Mouse (Mus musculus) urinary bladder, adult 2 months (tissue): ENCODE measurements around the gene Timm8a1. TPM values are rescaled to one million over a fixed set of nuclear protein-coding genes. Genes with fewer than 3 reads are reported as not detected.

Experiments
- DNase-seq: peaks from one replicate; pipeline ENCODE4 v3.0.0; 2022; ENCODE audit warnings: low spot score
- polyA plus RNA-seq: library from polyadenylated mRNA; depleted of rRNA; stranded (reverse); fragments of >200 nt; gene quantifications from 2 replicates; pipeline ENCODE4 v1.2.3, GENCODE M21; 2012; rRNA removed

Timm8a1 gene
- polyA plus RNA-seq, 1 experiment = 8.6 TPM

GRCm38 (mm10) chrX:134525260-134525659 is 16.4 kb downstream of the Timm8a1 start:
- DNase-seq = no peak

GRCm38 (mm10) chrX:134523772-134524171 is 17.9 kb downstream of the Timm8a1 start:
- DNase-seq = no peak

- no peak for DNase-seq
These were observed 32.2 kb downstream of the Timm8a1 start for GRCm38 (mm10) chrX:134509473-134509872.

GRCm38 (mm10) chrX:134507977-134508376 is 33.7 kb downstream of the Timm8a1 start:
- no peak for DNase-seq

GRCm38 (mm10) chrX:134500651-134501050 is 41.0 kb downstream of the Timm8a1 start:
- no peak for DNase-seq

Other genes starting within 250 kb of the Timm8a1 start
- 0.61 and 0.83 TPM in 2 replicates for gene Tmem35a, start 246.6 kb downstream of the Timm8a1 start, polyA plus RNA-seq
- 0.87 and 0.93 TPM in 2 replicates for gene Cenpi, start 233.8 kb downstream of the Timm8a1 start, polyA plus RNA-seq
- gene Drp2, start 137.3 kb downstream of the Timm8a1 start, polyA plus RNA-seq = 1.5 TPM in 2 replicates
- gene Taf7l, start 65.4 kb downstream of the Timm8a1 start, polyA plus RNA-seq = not detected in 2 replicates
- gene Btk, start 41.7 kb upstream of the Timm8a1 start, polyA plus RNA-seq = 2.1 and 3.0 TPM in 2 replicates
- gene Rpl36a, start 43.8 kb upstream of the Timm8a1 start, polyA plus RNA-seq = 1,373 and 1,449 TPM in 2 replicates
- gene Gla, start 59.3 kb upstream of the Timm8a1 start, polyA plus RNA-seq = 5.4 and 5.8 TPM in 2 replicates
- gene Hnrnph2, start 59.3 kb upstream of the Timm8a1 start, polyA plus RNA-seq = 63.8 and 66.5 TPM in 2 replicates
- gene Armcx4, start 144.7 kb upstream of the Timm8a1 start, polyA plus RNA-seq = 1.1 and 2.0 TPM in 2 replicates
- 21.1 and 22.8 TPM in 2 replicates for gene Armcx1, start 176.1 kb upstream of the Timm8a1 start, polyA plus RNA-seq
- gene Armcx6, start 209.6 kb upstream of the Timm8a1 start, polyA plus RNA-seq = 2.8 and 3.9 TPM in 2 replicates
- 36.1 and 39.5 TPM in 2 replicates for gene Armcx3, start 214.7 kb upstream of the Timm8a1 start, polyA plus RNA-seq